Mouse (Mus musculus) forebrain, embryonic 14.5 days (tissue): ENCODE measurements around the gene Ssc5d. TPM values are rescaled to one million over a fixed set of nuclear protein-coding genes. Genes with fewer than 3 reads are reported as not detected.
"Not testable (repeated sequence)": the region's sequence is repeated elsewhere in the genome, so short reads cannot be mapped to it uniquely, and the experiment has no call there.

Source experiments
- ATAC-seq: fragments of 200-750 bp; cut with Nextera tagmentation; 2 replicates; pipeline ENCODE4 v1.8.0; 2017; ENCODE audit warnings: mild to moderate bottlenecking, moderate library complexity
- DNase-seq: peaks from one replicate; pipeline ENCODE4 v3.0.0-alpha.2; 2015; ENCODE audit warnings: low spot score
- H3K27ac ChIP-seq: fragments of 300-500 bp; sonication (generic); 2 replicates; pipeline ENCODE4 v1.5.1; 2014; ENCODE audit warnings: low read depth, mild to moderate bottlenecking, control low read depth, low read length, moderate library complexity
- H3K27me3 ChIP-seq: fragments of 300-500 bp; sonication (generic); replicated peaks from 2 replicates; pipeline ENCODE4 v1.6.1; 2014; ENCODE audit warnings: low read length, control low read depth, mixed read lengths; ENCODE audit not compliant: control insufficient read depth, insufficient read depth
- H3K36me3 ChIP-seq: fragments of 300-500 bp; sonication (generic); 2 replicates; pipeline ENCODE4 v1.6.1; 2014; ENCODE audit warnings: low read length, control low read depth; ENCODE audit not compliant: control insufficient read depth, insufficient read depth
- H3K4me1 ChIP-seq: fragments of 300-500 bp; sonication (generic); 2 replicates; pipeline ENCODE4 v1.6.1; 2014; ENCODE audit warnings: antibody characterized with exemption, low read length, control low read depth; ENCODE audit not compliant: control insufficient read depth, insufficient read depth
- H3K4me2 ChIP-seq: fragments of 300-500 bp; sonication (generic); 2 replicates; pipeline ENCODE4 v1.6.1; 2014; ENCODE audit warnings: mild to moderate bottlenecking, control low read depth, low read length
- H3K4me3 ChIP-seq: fragments of 300-500 bp; sonication (generic); 2 replicates; pipeline ENCODE4 v1.5.1; 2014; ENCODE audit warnings: low read depth, low read length, control low read depth
- H3K9ac ChIP-seq: fragments of 300-500 bp; sonication (generic); 2 replicates; pipeline ENCODE4 v1.6.1; 2014; ENCODE audit warnings: mild to moderate bottlenecking, low read length, control low read depth, moderate library complexity
- H3K9me3 ChIP-seq: fragments of 300-500 bp; sonication (generic); replicated peaks from 2 replicates; pipeline ENCODE4 v1.6.1; 2016; ENCODE audit warnings: low read length, control low read depth, mixed read lengths; ENCODE audit not compliant: control insufficient read depth
- WGBS: fragments of 180-500 bp; shearing (Covaris S2); extraction: QIAGEN DNeasy Blood & Tissue Kit; methylation state at CpG from one replicate; pipeline ENCODE4 v1.1.7; 2014; 5-methylcytosine and 5-hydroxymethylcytosine counted together
- polyA plus RNA-seq: library from polyadenylated mRNA; unstranded; fragments of >200 nt; fragmentation: Nextera tagmentation; extraction: Ambion mirVana; gene quantifications from 2 replicates; pipeline ENCODE4 v1.2.1, GENCODE M21; 2014

The Ssc5d gene
- 0.23 and 0.41 TPM in 2 replicates for polyA plus RNA-seq

DNA sequence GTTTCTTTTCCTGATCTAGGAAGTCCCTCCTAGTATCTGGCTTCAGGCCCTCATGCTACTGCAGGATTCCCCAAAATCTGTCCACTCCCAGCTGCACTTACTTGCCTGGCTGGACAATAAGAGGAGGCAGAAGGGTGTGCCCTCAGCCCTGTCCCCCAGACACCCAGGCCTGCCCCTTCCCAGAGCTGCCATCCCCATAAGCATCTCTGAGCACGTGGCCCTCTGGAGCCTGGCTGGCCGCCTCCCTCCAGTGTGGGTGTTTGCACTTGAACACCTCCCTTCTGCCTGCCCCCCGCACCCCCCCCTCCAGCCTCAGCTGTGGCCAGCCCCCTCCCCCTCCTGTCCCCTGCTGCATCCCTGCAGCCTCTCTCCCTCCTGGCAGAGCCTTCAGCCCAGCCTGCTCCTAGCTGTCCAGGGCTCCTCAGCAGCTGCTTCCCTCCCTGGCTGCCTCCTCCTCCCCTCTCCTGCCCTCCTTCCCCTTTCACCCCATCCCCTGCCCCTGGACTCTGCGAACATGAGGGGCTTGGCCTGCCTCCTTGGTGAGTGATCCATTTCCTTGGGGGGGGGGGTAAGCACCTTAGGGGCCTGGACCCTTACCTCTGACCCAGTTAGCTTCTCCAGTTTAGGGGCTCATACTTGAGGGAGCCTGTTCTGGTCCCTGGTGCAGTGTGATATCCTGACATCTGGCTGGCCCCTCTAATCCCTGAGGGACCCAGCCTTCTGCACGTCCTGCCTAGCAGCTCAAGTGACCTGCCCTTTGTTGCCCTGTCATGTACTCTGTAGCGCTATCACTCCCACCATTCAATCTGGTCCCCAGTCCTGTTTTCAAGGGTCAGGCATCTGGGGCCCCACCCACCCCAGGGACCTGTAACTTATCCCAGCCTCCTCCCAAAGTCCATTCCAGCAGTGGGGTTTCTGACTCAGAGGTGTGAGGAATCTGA, at the start of gene Ssc5d:
TSS of gene Ssc5d (plus strand) at position 345 of the 941 bp plus-strand sequence.
- Histone ChIP-seq H3K4me3 (no peak within 1 kb of the TSS), H3K9ac (peak within 1 kb of the TSS; percentile 47), H3K4me1 (peaks cover 35% of the 10 kb centered on the region), H3K27ac (peak within 1 kb of the TSS; percentile 96), H3K9me3 (no peaks in the 10 kb centered on the region), H3K4me2 (peak within 1 kb of the TSS; percentile 91), H3K36me3 (peaks cover 9% of the 10 kb centered on the region), H3K27me3 (no peaks in the 10 kb centered on the region)
- peak; percentile 33 for DNase-seq
- ATAC-seq = no peak
- 5% methylated on average over 6 of the region's 6 CpGs for WGBS

DNA sequence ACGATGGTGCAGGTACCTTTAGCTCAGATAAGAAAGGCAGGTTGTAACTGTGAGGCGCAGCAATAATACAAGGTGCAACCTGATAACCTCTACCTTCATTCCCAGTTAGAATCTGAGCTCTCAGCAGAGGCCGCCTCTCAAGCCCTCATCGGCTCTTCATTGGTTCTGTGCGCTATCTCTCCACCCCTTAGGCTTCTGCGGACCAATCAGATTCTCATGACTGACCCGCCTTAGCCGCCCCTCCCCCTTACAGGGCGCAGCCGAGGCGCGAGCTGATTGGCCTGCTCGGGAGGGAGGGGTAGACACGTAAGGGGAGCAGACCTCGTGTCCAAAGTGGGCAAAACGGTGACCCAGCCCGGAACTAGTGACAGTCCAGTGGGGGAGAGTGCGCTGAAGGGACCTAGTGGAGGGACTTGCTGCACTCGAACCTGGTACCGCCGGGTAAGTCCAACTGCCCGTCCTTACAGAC, 48.8 kb upstream of the Ssc5d start, which contains the start of gene Isoc2a:
TSS of gene Isoc2a (plus strand) at position 401 of the 469 bp plus-strand sequence.
- Histone ChIP-seq H3K4me1 (peaks cover 9% of the 10 kb centered on the region; the same call in 1 of the 2 replicates), H3K9ac (peak within 1 kb of the TSS; percentile 66), H3K27ac (no peak within 1 kb of the TSS), H3K9me3 (no peaks in the 10 kb centered on the region), H3K4me2 (peak within 1 kb of the TSS; percentile 79), H3K36me3 (no peaks in the 10 kb centered on the region), H3K27me3 (no peaks in the 10 kb centered on the region), H3K4me3 (peak within 1 kb of the TSS; percentile 48)
- WGBS = 0% methylated on average over 20 of the region's 22 CpGs
- DNase-seq (peak; percentile 97), ATAC-seq (peak; percentile 100)

DNA sequence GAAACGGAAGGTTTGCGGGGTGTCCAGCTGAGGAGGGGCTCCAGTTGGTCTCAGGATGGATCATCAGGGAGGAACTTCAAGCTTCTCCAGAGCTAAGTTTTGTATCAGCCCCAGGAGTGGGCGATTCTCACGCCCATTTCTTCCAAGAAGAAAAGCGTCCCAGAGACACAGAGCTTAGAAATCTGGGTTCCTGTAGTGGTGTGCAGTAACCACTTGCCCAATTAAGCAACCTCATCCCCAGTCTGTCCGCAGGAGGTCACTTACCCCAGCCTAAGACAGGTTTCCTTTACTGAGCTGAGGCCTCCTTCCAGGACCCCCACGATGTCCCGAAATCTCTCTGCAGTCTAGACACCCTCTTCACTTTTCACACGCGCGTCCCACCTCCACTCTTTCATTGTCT, 48.4 kb upstream of the Ssc5d start:
- ATAC-seq (no peak; the same call in 1 of the 2 replicates), DNase-seq (no peak)
- H3K27ac ChIP-seq = no peak overlapping the region
- H3K4me2 ChIP-seq = peak overlapping the region; percentile 79
- H3K9me3 ChIP-seq = no peaks in the 10 kb centered on the region
- peaks cover 9% of the 10 kb centered on the region; the same call in 1 of the 2 replicates for H3K4me1 ChIP-seq
- H3K27me3 ChIP-seq = no peaks in the 10 kb centered on the region
- H3K36me3 ChIP-seq = no peaks in the 10 kb centered on the region
- WGBS = 12% methylated on average over 11 of the region's 11 CpGs
- H3K4me3 ChIP-seq = peak overlapping the region; percentile 48
- H3K9ac ChIP-seq = peak overlapping the region; percentile 66

DNA sequence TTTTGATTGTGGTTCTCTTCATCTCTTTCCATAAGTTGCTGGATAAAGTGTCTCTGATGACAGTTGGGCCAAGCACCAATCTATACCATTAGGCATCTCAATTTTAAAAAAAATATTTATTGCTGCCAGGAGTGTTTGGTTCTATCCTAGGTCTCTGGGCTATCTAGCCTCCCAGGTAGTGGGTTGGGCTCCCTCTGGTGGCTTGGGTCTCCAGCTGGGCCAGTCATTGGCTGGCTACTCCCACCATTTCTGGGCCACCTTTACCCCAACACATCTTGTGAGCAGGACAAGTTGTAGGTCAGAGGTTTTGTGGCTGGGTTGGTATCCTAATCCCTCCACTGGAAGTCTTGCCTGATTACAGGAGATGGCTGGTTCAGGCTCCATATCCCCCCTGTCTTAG, 47.4 kb upstream of the Ssc5d start:
- Histone ChIP-seq H3K4me1 (peaks cover 9% of the 10 kb centered on the region; the same call in 1 of the 2 replicates), H3K9ac (no peak overlapping the region; the same call in 1 of the 2 replicates), H3K4me2 (no peak overlapping the region), H3K27ac (no peak overlapping the region), H3K9me3 (no peaks in the 10 kb centered on the region), H3K36me3 (no peaks in the 10 kb centered on the region), H3K4me3 (no peak overlapping the region), H3K27me3 (no peaks in the 10 kb centered on the region)
- ATAC-seq = no peak
- no peak for DNase-seq

DNA sequence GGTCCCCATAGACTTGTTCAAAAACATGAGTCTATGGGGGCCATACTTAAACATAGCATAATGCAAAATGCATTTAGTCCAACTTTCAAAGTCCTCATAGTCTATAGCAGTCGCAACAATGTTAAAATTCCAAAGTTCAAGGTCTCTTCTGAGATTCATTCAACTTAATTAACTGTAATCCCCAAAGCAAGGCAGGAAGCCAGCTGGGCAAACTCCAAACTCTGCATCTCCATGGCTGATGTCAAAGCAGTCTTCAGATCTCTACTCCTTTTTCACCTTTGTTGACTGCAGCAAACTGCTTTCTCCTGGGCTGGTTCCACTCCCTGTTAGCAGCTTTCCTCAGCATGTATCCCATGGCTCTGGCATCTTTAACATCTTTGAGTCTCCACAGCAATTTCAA, 46.5 kb upstream of the Ssc5d start:
- H3K4me1 ChIP-seq, DNase-seq, H3K36me3 ChIP-seq, H3K9me3 ChIP-seq, H3K9ac ChIP-seq, ATAC-seq, H3K4me3 ChIP-seq, H3K27ac ChIP-seq, H3K27me3 ChIP-seq, H3K4me2 ChIP-seq: not testable (repeated sequence)
- WGBS = 72% methylated on average over 1 of the region's 1 CpGs

DNA sequence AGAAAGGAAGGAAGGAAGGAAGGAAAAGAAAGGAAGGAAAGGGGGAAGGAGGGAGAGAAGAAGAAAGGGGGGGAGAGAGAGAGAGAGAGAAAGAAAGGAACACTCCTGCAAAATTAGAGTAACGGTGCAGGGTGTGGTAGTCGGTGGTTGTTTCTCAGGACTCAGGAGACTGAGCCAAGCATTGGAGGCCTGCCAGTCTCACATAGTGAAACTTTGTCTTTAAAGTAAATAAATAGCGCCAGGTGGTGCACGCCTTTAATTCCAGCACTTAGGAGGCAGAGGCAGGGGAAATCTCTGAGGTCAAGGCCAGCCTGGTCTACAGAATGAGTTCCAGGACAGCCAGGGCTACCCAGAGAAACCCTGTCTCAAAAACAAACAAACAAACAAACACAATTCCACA, 38.9 kb upstream of the Ssc5d start:
- Histone ChIP-seq H3K4me2 (no peak overlapping the region), H3K4me3 (no peak overlapping the region), H3K4me1 (no peaks in the 10 kb centered on the region), H3K9ac (no peak overlapping the region), H3K9me3 (no peaks in the 10 kb centered on the region), H3K27me3 (no peaks in the 10 kb centered on the region), H3K36me3 (no peaks in the 10 kb centered on the region), H3K27ac (no peak overlapping the region)
- 65% methylated on average over 4 of the region's 4 CpGs for WGBS
- DNase-seq (no peak), ATAC-seq (no peak)

DNA sequence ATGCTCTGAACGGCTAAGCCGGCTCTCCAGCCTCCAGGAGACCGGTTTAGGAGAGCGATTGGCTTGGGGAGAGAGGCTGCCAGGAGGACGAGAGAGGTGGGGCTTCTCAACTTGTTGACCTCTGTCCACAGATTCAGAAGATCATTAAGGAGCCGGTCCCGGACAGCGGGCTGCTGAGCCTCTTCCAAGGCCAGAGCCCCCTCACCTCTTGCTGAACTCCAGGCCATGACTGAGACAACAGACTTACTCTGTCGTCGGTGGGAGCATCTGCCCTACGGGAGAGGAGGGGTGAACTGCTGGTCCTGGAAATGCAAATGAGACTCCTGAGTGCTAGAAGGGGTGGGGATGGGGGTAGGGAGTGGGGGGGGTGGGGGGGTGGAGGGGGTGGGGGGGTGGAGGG, 30.4 kb upstream of the Ssc5d start:
- WGBS = 73% methylated on average over 11 of the region's 11 CpGs
- no peak overlapping the region for H3K4me3 ChIP-seq
- no peak overlapping the region for H3K9ac ChIP-seq
- no peaks in the 10 kb centered on the region for H3K9me3 ChIP-seq
- no peak for ATAC-seq
- no peak overlapping the region for H3K27ac ChIP-seq
- H3K36me3 ChIP-seq = no peaks in the 10 kb centered on the region
- no peaks in the 10 kb centered on the region for H3K27me3 ChIP-seq
- no peak for DNase-seq
- 0 out of 2 replicates have a peak, but pooled peaks cover 2% of the 10 kb centered on the region for H3K4me1 ChIP-seq
- H3K4me2 ChIP-seq = no peak overlapping the region

DNA sequence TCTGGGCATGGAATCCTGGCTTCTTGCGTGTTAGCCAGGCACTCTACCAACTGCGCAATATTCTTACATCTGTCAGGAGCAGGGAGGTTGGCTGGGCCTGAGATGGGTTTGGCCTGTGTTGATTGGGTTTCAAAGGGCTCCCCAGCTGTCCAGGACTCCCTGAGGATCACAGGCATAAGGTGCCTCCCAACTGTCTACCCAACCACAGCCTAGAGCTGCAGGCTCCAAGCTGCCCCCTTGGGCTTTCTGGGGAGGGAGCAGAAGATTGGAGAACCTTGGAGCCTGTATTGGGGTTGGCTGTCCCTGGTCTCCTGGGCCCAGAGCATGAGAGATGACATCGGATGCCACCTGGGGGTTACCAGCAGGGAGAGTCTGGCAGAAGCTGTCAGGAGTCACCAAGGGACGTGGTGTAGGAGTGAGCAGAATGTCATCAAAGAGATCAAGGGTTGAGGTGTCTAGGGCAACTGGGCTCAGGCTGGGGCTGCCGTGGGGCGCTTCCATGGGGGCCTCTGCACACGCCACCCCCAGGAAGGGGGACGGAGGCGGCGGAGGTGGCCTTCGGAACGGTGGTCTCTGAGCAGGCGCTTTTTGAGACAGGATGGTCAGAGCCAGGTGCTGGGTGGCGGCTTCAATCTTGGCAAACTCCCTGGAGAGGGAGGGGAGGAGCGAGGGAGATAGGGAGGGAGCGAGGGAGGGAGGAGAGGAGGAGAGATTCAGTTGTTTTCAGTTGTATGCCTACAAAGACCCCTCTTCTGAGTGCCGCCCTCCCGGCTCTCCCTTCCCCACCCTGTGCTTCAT, 26.5 kb upstream of the Ssc5d start:
- H3K27ac ChIP-seq = no peak overlapping the region; the same call in 1 of the 2 replicates

More for the DNA sequence above, 26.5 kb upstream of the Ssc5d start:
- DNase-seq = no peak
- no peaks in the 10 kb centered on the region for H3K27me3 ChIP-seq
- WGBS = 21% methylated on average over 17 of the region's 18 CpGs
- peak; percentile 45 for ATAC-seq
- H3K9me3 ChIP-seq = 0 out of 2 replicates have a peak, but pooled peaks cover 4% of the 10 kb centered on the region
- 0 out of 2 replicates have a peak, but pooled peaks cover 2% of the 10 kb centered on the region for H3K4me1 ChIP-seq
- H3K4me2 ChIP-seq = peak overlapping the region; percentile 42
- H3K4me3 ChIP-seq = peak overlapping the region; percentile 14
- H3K36me3 ChIP-seq = no peaks in the 10 kb centered on the region
- H3K9ac ChIP-seq = peak overlapping the region; percentile 29
